31 mouse cellular contexts compared by ENCODE assay signal in genomic region chr11:9616665-9617064, GRCm38 (mm10).
A peak's percentile ranks its signal among the peaks of the same experiment; 100 is the strongest.
DNase-seq lines count a peak whose midpoint lies in the region; ATAC-seq and TF ChIP-seq lines count a peak whose summit lies in the region.
"Had no signal": no experiment of that assay in that cellular context is flagged by ENCODE, and none has a peak within 500 bp of the region (broad histone marks: within the 10 kb centered on the region; RNA-seq: fewer than 3 reads in every experiment).

No protein-coding gene starts in this region.

- H3K4me2 ChIP-seq in forebrain, embryonic 12.5 days = no peak overlapping the region
- no peak overlapping the region for H3K4me2 ChIP-seq in forebrain, postnatal 0 days (ENCODE audit: low read depth)
- H3K4me2 ChIP-seq in forebrain, embryonic 15.5 days (replicated peaks) = no peak overlapping the region
- no peak overlapping the region for H3K4me2 ChIP-seq in midbrain, postnatal 0 days (ENCODE audit: low read depth, low read length, poor library complexity, severe bottlenecking)
- no peak overlapping the region for H3K4me2 ChIP-seq in midbrain, embryonic 14.5 days (ENCODE audit: low read length)
- H3K4me2 ChIP-seq: embryonic facial prominence, embryonic 13.5 days; heart, embryonic 12.5 days; heart, embryonic 15.5 days; hindbrain, embryonic 15.5 days had no signal

- H3K9me3 ChIP-seq in forebrain, embryonic 12.5 days = no peaks in the 10 kb centered on the region
- H3K9me3 ChIP-seq in forebrain, postnatal 0 days (ENCODE audit: low read length) = no peaks in the 10 kb centered on the region
- no peaks in the 10 kb centered on the region for H3K9me3 ChIP-seq in forebrain, embryonic 15.5 days
- H3K9me3 ChIP-seq in forebrain, embryonic 10.5 days = no peaks in the 10 kb centered on the region
- no peaks in the 10 kb centered on the region for H3K9me3 ChIP-seq in midbrain, postnatal 0 days (ENCODE audit: low read length)
- H3K9me3 ChIP-seq in midbrain, embryonic 14.5 days (ENCODE audit: control insufficient read depth, low read length) = no peaks in the 10 kb centered on the region
- H3K9me3 ChIP-seq: embryonic facial prominence, embryonic 10.5 days; embryonic facial prominence, embryonic 13.5 days; G1E; heart, embryonic 12.5 days; heart, embryonic 15.5 days; hindbrain, embryonic 10.5 days; hindbrain, embryonic 15.5 days had no signal

- no peak overlapping the region for H3K4me3 ChIP-seq in forebrain, embryonic 12.5 days (replicated peaks)
- H3K4me3 ChIP-seq in forebrain, postnatal 0 days (ENCODE audit: low read depth, low read length) = no peak overlapping the region
- H3K4me3 ChIP-seq in forebrain, embryonic 15.5 days = no peak overlapping the region
- H3K4me3 ChIP-seq in forebrain, embryonic 10.5 days = no peak overlapping the region
- no peak overlapping the region for H3K4me3 ChIP-seq in midbrain, postnatal 0 days (ENCODE audit: low read depth, low read length)
- no peak overlapping the region for H3K4me3 ChIP-seq in midbrain, embryonic 14.5 days (replicated peaks; ENCODE audit: low read depth, low read length)
- H3K4me3 ChIP-seq: embryonic facial prominence, embryonic 10.5 days; embryonic facial prominence, embryonic 13.5 days; erythroblast, embryonic 14.5 days; heart, embryonic 12.5 days; heart, embryonic 15.5 days; hindbrain, embryonic 10.5 days; hindbrain, embryonic 15.5 days had no signal

- 29% methylated on average over 1 of the region's 1 CpGs for WGBS in forebrain, embryonic 12.5 days
- 17% methylated on average over 1 of the region's 1 CpGs for WGBS in forebrain, postnatal 0 days
- 10% methylated on average over 1 of the region's 1 CpGs for WGBS in forebrain, embryonic 15.5 days
- WGBS in forebrain, embryonic 10.5 days = 23% methylated on average over 1 of the region's 1 CpGs
- 61% methylated on average over 1 of the region's 1 CpGs for WGBS in midbrain, postnatal 0 days
- 57% methylated on average over 1 of the region's 1 CpGs for WGBS in midbrain, embryonic 14.5 days

- DNase-seq in forebrain, postnatal 0 days = no peak
- DNase-seq in forebrain, embryonic 10.5 days (ENCODE audit: extremely low spot score, low spot score) = no peak
- peak; percentile 14 for DNase-seq in midbrain, postnatal 0 days (ENCODE audit: low spot score)
- DNase-seq in midbrain, embryonic 14.5 days = no peak
- peak; percentile 69 for DNase-seq in brain, embryonic 14.5 days (ENCODE audit: low read depth)
- DNase-seq: adrenal gland, adult 8-10 months; adrenal gland, postnatal 25 days; B cell, adult 2 months; cerebellum, adult 18-20 months; cerebellum, adult 9-10 months; cerebellum, postnatal 14 days; gastrocnemius, postnatal 25 days; heart, adult 18-20 months; heart, postnatal 10 days; heart, postnatal 36 days; kidney, adult 18-20 months; kidney, adult 9 months had no signal

- H3K36me3 ChIP-seq in forebrain, embryonic 12.5 days (replicated peaks) = no peaks in the 10 kb centered on the region
- H3K36me3 ChIP-seq in forebrain, postnatal 0 days (ENCODE audit: insufficient read depth) = no peaks in the 10 kb centered on the region
- H3K36me3 ChIP-seq in forebrain, embryonic 15.5 days = no peaks in the 10 kb centered on the region
- H3K36me3 ChIP-seq in forebrain, embryonic 10.5 days (replicated peaks) = no peaks in the 10 kb centered on the region
- no peaks in the 10 kb centered on the region for H3K36me3 ChIP-seq in midbrain, postnatal 0 days (ENCODE audit: insufficient read depth, low read length)
- no peaks in the 10 kb centered on the region for H3K36me3 ChIP-seq in midbrain, embryonic 14.5 days (ENCODE audit: control insufficient read depth, insufficient read depth, low read length)
- H3K36me3 ChIP-seq: embryonic facial prominence, embryonic 10.5 days; embryonic facial prominence, embryonic 13.5 days; G1E; heart, embryonic 12.5 days; heart, embryonic 15.5 days; hindbrain, embryonic 10.5 days; hindbrain, embryonic 15.5 days had no signal

- H3K27ac ChIP-seq in forebrain, embryonic 12.5 days = no peak overlapping the region
- H3K27ac ChIP-seq in forebrain, postnatal 0 days (ENCODE audit: low read depth, low read length) = no peak overlapping the region
- no peak overlapping the region for H3K27ac ChIP-seq in forebrain, embryonic 15.5 days (replicated peaks)
- no peak overlapping the region for H3K27ac ChIP-seq in forebrain, embryonic 10.5 days
- H3K27ac ChIP-seq in midbrain, postnatal 0 days (ENCODE audit: low read depth, low read length) = no peak overlapping the region
- H3K27ac ChIP-seq in midbrain, embryonic 14.5 days (replicated peaks; ENCODE audit: low read depth, low read length) = no peak overlapping the region
- H3K27ac ChIP-seq: embryonic facial prominence, embryonic 10.5 days; embryonic facial prominence, embryonic 13.5 days; heart, embryonic 15.5 days; hindbrain, embryonic 10.5 days; hindbrain, embryonic 15.5 days had no signal

- peaks cover 3% of the 10 kb centered on the region; the same call in 1 of the 2 replicates for H3K27me3 ChIP-seq in forebrain, embryonic 12.5 days
- H3K27me3 ChIP-seq in forebrain, postnatal 0 days (ENCODE audit: insufficient read depth, low read length) = no peaks in the 10 kb centered on the region; the same call in 1 of the 2 replicates
- H3K27me3 ChIP-seq in forebrain, embryonic 15.5 days = no peaks in the 10 kb centered on the region
- peaks cover 12% of the 10 kb centered on the region for H3K27me3 ChIP-seq in forebrain, embryonic 10.5 days (ENCODE audit: poor library complexity, severe bottlenecking)
- H3K27me3 ChIP-seq in midbrain, postnatal 0 days (ENCODE audit: insufficient read depth, low read length) = no peaks in the 10 kb centered on the region
- no peaks in the 10 kb centered on the region for H3K27me3 ChIP-seq in midbrain, embryonic 14.5 days (ENCODE audit: control insufficient read depth, insufficient read depth, low read length)
- H3K27me3 ChIP-seq: CH12.LX; embryonic facial prominence, embryonic 13.5 days; heart, embryonic 12.5 days; heart, embryonic 15.5 days; hindbrain, embryonic 15.5 days had no signal

- H3K9ac ChIP-seq in forebrain, embryonic 12.5 days = no peak overlapping the region
- no peak overlapping the region for H3K9ac ChIP-seq in forebrain, postnatal 0 days
- H3K9ac ChIP-seq in forebrain, embryonic 15.5 days (replicated peaks) = no peak overlapping the region
- no peak overlapping the region for H3K9ac ChIP-seq in midbrain, postnatal 0 days (replicated peaks; ENCODE audit: low read length, poor library complexity, severe bottlenecking)
- H3K9ac ChIP-seq in midbrain, embryonic 14.5 days (replicated peaks; ENCODE audit: low read length) = no peak overlapping the region
- H3K9ac ChIP-seq: embryonic facial prominence, embryonic 13.5 days; heart, embryonic 12.5 days; heart, embryonic 15.5 days; hindbrain, embryonic 15.5 days had no signal

- TF ChIP-seq CTCF in forebrain, postnatal 0 days (IDR thresholded peaks at IDR 0.05; ENCODE audit: low read depth) = no peak
- TF ChIP-seq CTCF in midbrain, postnatal 0 days (IDR thresholded peaks at IDR 0.05) = no peak
- no peak for TF ChIP-seq CTCF in brain, embryonic 14.5 days (IDR thresholded peaks at IDR 0.05; ENCODE audit: borderline replicate concordance, extremely low read depth, insufficient read depth, insufficient read length)

- ATAC-seq in forebrain, embryonic 12.5 days (ENCODE audit: low FRiP score) = peak; percentile 44; the same call in 1 of the 2 replicates
- ATAC-seq in forebrain, postnatal 0 days = no peak
- 0 out of 2 replicates have a peak, but pooled peaks have one; percentile 46 for ATAC-seq in forebrain, embryonic 15.5 days (replicated peaks)
- ATAC-seq in midbrain, postnatal 0 days (ENCODE audit: low FRiP score) = no peak
- ATAC-seq in midbrain, embryonic 14.5 days (ENCODE audit: low FRiP score, low TSS enrichment) = no peak
- ATAC-seq: activated CD4-positive, CD25-positive, alpha-beta regulatory T cell, adult 4 months; inflammation-experienced regulatory T-cells, adult 6 months; intestine, embryonic 16.5 days had no signal

- TF ChIP-seq POLR2A in brain, embryonic 14.5 days (IDR thresholded peaks at IDR 0.05; ENCODE audit: borderline replicate concordance, extremely low read depth, insufficient read depth, insufficient read length, poor library complexity, severe bottlenecking) = no peak

- no peaks in the 10 kb centered on the region for H3K4me1 ChIP-seq in forebrain, embryonic 12.5 days
- H3K4me1 ChIP-seq in forebrain, postnatal 0 days (ENCODE audit: insufficient read depth) = no peaks in the 10 kb centered on the region
- 0 out of 2 replicates have a peak, but pooled peaks cover 2% of the 10 kb centered on the region for H3K4me1 ChIP-seq in forebrain, embryonic 15.5 days
- H3K4me1 ChIP-seq in forebrain, embryonic 10.5 days = peaks cover 18% of the 10 kb centered on the region
- no peaks in the 10 kb centered on the region for H3K4me1 ChIP-seq in midbrain, postnatal 0 days (ENCODE audit: insufficient read depth, low read length)
- no peaks in the 10 kb centered on the region for H3K4me1 ChIP-seq in midbrain, embryonic 14.5 days (ENCODE audit: control insufficient read depth, insufficient read depth, low read length)
- H3K4me1 ChIP-seq: embryonic facial prominence, embryonic 10.5 days; embryonic facial prominence, embryonic 13.5 days; heart, embryonic 12.5 days; heart, embryonic 15.5 days; hindbrain, embryonic 10.5 days; hindbrain, embryonic 15.5 days had no signal

Comparison
In these comparisons a context has a peak if more than half of its experiments do, and no peak if none do; other contexts are left out.
1. ATAC-seq: peak in forebrain, embryonic 12.5 days (single experiment) and forebrain, embryonic 15.5 days (single experiment); none in forebrain, postnatal 0 days (single experiment), midbrain, postnatal 0 days (single experiment) and midbrain, embryonic 14.5 days (single experiment).
2. DNase-seq: peak in midbrain, postnatal 0 days (single experiment) and brain, embryonic 14.5 days (single experiment); none in forebrain, postnatal 0 days (single experiment), forebrain, embryonic 10.5 days (single experiment) and midbrain, embryonic 14.5 days (single experiment).